Mouse (Mus musculus) gonadal fat pad, adult 2 months (tissue): ENCODE measurements around the gene Man2c1. TPM values are rescaled to one million over a fixed set of nuclear protein-coding genes. Genes with fewer than 3 reads are reported as not detected.

ENCODE experiments used
- DNase-seq: peaks from one replicate; pipeline ENCODE4 v3.0.0-alpha.2; 2012; ENCODE audit warnings: low read depth
- polyA plus RNA-seq: library from polyadenylated mRNA; depleted of rRNA; stranded (reverse); fragments of >200 nt; gene quantifications from 2 replicates; pipeline ENCODE4 v1.2.3, GENCODE M21; 2012; rRNA removed

Gene Man2c1
- polyA plus RNA-seq, 1 experiment = 217 TPM

- no peak for DNase-seq
Measured at GRCm38 (mm10) chr9:57157499-57157898, 27.0 kb downstream of the Man2c1 start.

GRCm38 (mm10) chr9:57158013-57158470 is 27.6 kb downstream of the Man2c1 start, which contains the start of gene Commd4:
Gene Commd4, minus strand, starts transcription at chr9:57158331.
- DNase-seq = peak; percentile 73

DNA sequence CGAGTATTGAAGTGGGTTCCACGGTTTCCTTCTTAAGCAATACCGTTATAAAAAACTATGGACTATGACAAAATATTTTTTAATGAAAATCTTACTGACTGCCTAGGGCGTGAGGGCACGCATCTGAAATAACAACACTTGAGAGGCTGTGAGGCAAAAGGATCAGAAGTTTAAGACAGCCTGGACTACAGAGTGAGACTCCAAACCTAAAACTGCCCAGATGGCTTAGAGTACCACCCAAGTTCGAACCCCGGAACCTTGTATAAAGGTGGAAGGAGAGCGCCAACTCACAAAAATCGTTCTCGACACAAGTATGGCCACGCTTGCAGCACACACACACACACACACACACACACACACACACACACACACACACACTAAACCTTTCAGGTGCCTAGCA is 28.0 kb downstream of the Man2c1 start:
- no peak for DNase-seq

DNA sequence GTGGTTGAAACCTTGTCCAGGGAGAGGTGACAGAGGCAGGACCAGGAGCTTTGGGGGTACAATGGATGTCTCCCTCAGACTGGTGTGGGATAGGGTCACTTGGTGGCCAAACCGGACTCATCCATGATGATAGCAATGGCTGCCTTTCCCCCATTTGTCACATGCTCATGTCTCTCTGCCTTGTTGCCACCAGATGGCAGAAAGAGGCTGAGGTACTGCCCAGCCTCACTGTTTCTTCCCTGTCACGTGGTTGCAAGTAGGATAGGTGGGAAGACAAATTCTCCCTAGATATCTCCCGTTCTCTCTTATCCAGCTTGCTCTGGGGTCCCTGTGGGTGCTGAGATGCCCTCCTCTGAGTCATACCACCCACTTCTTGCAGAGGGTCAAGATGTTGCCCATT is 32.0 kb downstream of the Man2c1 start:
- no peak for DNase-seq

GRCm38 (mm10) chr9:57163137-57163536 is 32.6 kb downstream of the Man2c1 start:
- no peak for DNase-seq

- DNase-seq = no peak
Measured at GRCm38 (mm10) chr9:57166173-57166572, 35.7 kb downstream of the Man2c1 start.

GRCm38 (mm10) chr9:57168411-57168810 is 37.9 kb downstream of the Man2c1 start:
- DNase-seq = no peak

Other genes starting within 250 kb of the Man2c1 start
- gene Snx33, start 202.3 kb upstream of the Man2c1 start, polyA plus RNA-seq = 14.4 and 17.4 TPM in 2 replicates
- gene Imp3, start 193.2 kb upstream of the Man2c1 start, polyA plus RNA-seq = 160 and 184 TPM in 2 replicates
- 5.3 and 8.5 TPM in 2 replicates for gene Snupn, start 179.8 kb upstream of the Man2c1 start, polyA plus RNA-seq
- 29.9 and 33.6 TPM in 2 replicates for gene Ptpn9, start 135.8 kb upstream of the Man2c1 start, polyA plus RNA-seq
- gene Sin3a, start 58.6 kb upstream of the Man2c1 start, polyA plus RNA-seq = 65.9 and 79.2 TPM in 2 replicates
- 9.4 and 9.9 TPM in 2 replicates for gene Neil1, start 17.6 kb downstream of the Man2c1 start, polyA plus RNA-seq
- 139 and 197 TPM in 2 replicates for gene Commd4, start 27.6 kb downstream of the Man2c1 start, polyA plus RNA-seq
- gene Trcg1, start 105.9 kb downstream of the Man2c1 start, polyA plus RNA-seq = not detected in 2 replicates
- 8.2 and 16.4 TPM in 2 replicates for gene 1700017B05Rik, start 131.9 kb downstream of the Man2c1 start, polyA plus RNA-seq